Mouse (Mus musculus): ENCODE measurements around the gene Sertad2.

Gene Sertad2

GRCm38 (mm10) chr11:20604119-20604518, 61.1 kb downstream of the Sertad2 start:
- no peak for DNase-seq (ENCODE audit: low spot score)

GRCm38 (mm10) chr11:20605613-20606012, 62.6 kb downstream of the Sertad2 start:
- DNase-seq (ENCODE audit: low spot score): no peak

GRCm38 (mm10) chr11:20608442-20608841, 65.4 kb downstream of the Sertad2 start:
- DNase-seq (ENCODE audit: low spot score): no peak

GRCm38 (mm10) chr11:20613223-20613622, 70.2 kb downstream of the Sertad2 start:
- DNase-seq (ENCODE audit: low spot score): no peak

DNA sequence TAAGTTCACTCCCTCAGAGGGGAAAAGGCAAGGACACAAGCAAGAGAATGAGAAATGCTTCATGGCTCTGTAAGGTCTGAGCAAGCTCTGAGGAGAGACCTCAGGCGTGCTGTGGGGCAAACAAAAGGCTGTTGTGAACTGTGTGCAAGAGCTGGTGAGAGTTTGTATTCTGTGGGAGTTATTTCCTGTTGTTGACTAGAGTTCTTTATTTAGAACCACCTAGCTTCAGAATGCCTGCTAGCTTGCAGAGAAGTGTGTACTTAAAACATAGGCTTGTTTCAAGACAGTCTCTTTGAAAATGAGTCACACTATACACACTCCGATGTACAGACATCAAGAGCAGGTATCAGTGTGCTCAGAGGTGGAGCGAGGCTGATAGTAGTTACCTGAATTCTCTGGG, 73.0 kb downstream of the Sertad2 start:
- no peak for DNase-seq (ENCODE audit: low spot score)

- no peak for DNase-seq (ENCODE audit: low spot score)
These were observed 84.1 kb downstream of the Sertad2 start for GRCm38 (mm10) chr11:20627146-20627545.

GRCm38 (mm10) chr11:20628216-20628615, 85.2 kb downstream of the Sertad2 start:
- DNase-seq (ENCODE audit: low spot score): no peak

- no peak for DNase-seq (ENCODE audit: low spot score)
These were observed 86.6 kb downstream of the Sertad2 start for GRCm38 (mm10) chr11:20629700-20630099.

DNA sequence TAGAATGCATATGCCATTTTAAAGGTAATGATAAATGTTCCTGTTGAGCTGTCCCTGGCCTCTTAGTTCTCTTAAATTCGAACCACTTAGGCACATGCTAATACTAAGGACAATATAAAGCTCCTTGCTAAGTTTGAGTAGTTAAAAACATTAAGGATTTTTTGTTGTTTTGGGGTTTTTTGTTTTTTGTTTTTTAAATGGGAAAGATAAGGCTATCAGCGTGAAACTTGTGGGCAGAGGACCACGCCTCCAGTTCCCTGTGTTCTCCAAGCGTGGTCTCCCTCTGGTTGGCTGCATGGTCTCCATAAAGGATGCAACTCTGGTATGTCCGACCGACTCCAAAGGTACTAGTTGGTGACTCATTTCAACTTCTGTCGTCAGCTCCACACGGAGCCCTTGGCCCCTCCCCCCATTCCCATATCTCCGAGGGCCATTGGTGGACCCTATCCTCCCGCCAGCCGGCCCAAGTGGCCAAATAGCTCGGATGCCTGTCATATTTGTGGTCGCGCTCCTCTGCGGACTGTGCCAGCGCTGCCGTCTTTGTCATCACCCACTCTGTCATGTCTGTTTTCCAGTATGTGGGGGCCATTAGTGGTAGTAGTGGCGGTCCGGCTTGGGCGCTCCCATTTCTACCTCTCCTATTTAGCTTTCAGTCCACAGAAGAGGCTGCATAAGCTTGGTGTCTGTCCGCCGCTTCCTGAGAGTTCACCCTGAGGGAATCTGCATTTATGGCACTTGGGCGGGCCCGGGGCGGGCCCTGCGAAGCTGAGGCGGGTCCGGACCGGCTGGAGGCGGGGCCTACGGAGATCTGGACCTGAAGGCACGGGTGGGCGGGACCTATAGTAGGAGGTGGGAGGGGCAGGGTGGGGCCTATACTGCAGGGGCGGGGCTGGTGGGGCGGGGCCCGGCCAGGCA, 88.2 kb downstream of the Sertad2 start:
- DNase-seq (ENCODE audit: low spot score): peak; percentile 96

DNA sequence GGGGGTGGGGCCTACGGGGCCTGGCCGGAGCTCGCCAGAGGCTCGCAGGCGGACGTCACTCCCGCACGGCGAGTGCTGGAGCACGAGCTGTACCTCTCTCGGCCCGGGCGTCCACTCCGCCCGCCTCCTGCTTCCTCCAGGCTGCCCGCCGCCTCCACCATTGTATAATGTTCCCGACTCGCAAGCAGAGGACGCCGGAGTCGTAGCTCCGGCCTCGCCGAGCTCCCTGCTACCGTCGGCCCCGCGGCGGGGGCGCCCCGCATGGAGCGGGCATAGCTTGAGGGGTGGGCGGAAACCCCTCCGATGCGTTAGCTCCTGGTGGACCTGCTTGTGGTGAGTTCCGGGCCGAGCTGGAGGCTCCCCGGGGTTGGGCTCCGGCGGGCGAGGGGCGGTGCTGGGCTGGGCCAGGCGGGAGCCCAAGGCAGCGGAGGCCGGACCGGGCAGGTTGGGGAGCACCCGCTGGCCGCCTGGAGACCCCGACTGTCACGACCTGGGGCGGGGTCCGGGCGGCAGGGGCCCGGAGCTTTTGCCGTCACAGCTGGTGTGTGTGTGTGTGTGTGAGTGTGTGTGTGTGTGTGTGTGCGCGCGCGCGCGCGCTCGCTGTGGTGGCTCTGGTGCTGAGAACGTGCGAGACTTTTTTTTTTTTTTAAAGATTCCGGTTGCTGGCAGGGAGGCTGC, 89.0 kb downstream of the Sertad2 start:
- DNase-seq (ENCODE audit: low spot score): peak; percentile 70

GRCm38 (mm10) chr11:20632619-20632965, 89.5 kb downstream of the Sertad2 start:
- DNase-seq (ENCODE audit: low spot score): no peak

- DNase-seq (ENCODE audit: low spot score): no peak
These were observed 91.5 kb downstream of the Sertad2 start for GRCm38 (mm10) chr11:20634543-20634942.

- DNase-seq (ENCODE audit: low spot score): no peak
These were observed 92.6 kb downstream of the Sertad2 start for GRCm38 (mm10) chr11:20635646-20636045.

DNA sequence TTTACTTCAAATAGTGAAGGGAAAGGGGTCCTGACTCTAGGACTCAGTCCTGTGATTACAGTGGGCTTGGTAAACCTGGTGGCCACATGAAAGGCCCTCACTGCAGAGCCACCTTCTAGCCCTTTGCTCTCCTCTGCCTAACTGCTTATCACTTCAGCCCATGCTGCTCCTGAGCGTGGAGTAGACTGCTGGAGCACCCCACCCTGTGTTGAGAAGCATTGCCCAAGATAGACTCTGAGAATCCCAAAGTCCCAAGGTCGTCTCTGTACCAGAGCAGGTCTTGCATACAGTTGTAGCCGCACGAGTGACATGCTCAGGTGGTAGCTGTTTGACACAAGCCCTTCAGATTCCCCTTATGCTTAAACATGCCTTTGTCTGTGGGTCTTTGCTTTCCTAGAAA, 93.1 kb downstream of the Sertad2 start:
- DNase-seq (ENCODE audit: low spot score): no peak

DNA sequence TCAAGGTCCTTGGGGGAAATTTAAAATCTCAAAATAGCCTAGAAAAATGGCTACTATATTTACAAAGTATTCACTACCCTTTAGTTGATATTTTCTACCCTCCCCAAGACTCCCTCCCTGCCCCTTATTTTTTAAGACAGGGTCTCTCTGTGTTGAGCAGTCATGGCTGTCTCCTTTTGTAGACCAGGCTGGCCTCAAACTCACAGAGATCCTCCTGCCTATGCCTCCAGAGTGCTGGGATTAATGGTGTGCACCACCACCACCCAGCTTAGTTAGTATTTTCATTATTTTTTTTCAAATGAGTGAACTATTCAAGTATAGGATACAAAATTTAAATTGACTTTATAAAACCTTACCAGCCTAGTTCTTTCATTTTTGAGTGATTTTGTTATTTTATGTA, 94.0 kb downstream of the Sertad2 start:
- DNase-seq (ENCODE audit: low spot score): no peak

GRCm38 (mm10) chr11:20638841-20639240, 95.8 kb downstream of the Sertad2 start:
- no peak for DNase-seq (ENCODE audit: low spot score)

DNA sequence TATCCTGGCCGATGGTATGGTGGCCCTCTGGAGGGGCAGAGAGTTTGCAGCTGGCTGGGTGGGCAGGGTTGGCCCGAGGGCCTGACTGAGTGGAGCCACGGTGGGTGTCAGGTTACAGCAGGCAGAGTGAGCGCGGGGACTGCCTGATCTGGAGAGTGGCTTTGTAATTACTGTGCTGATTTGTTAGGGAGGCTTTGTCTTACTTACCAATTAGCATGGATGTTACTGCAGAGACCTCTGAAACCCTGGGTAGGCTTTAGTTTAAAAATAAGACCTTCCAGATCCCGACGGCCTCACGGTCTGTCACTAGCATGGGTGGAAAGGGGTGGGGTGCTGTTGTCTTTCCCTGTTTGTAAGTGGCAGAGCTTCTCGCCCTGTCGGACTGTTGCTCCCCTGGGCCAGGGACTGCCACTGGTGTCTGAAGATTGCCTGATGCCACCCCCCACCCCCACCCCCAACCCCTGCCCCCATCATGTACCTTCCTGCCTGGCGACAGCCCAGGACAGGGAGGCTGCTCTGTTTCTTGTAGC, 96.9 kb downstream of the Sertad2 start:
- DNase-seq (ENCODE audit: low spot score): no peak

GRCm38 (mm10) chr11:20642321-20642720, 99.3 kb downstream of the Sertad2 start:
- DNase-seq (ENCODE audit: low spot score): no peak

DNA sequence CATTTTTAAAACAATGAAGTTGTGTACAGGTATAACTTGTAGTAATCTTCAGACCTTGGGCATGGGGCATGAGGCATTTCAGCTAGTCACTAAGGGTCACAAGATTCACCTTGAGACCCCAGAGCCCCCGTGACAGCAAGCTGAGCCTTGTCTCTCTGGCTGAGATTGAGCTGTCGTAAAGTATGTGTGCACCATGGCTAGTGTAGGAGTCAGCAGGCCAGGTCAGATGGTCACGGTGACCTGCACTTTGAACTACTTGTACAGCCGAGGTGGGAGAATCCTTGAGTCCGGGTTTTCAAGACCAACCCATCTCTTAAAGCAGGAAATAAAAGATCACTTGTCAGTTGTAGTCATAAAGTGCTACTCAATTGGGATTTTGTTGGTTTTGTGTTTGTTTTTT, 100.1 kb downstream of the Sertad2 start:
- DNase-seq (ENCODE audit: low spot score): no peak

DNA sequence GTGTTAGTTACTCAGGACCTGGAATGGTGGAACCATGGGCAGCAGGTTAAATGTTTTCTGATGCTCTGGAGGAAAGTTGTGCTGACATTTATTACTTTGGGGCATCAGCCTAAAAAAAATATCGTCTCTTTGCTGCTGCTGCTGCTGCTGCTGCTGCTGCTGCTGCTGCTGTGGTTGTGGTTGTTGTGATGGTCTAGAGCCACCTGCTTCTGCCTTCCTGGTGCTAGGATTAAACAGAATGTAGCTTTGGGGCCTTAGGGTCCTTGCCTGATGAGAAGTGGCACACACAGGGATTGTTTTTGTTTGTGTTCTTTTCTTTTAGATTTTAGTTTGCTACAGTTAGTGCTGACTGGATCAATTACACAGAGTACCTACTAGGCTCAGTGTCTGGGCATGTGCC, 101.1 kb downstream of the Sertad2 start:
- no peak for DNase-seq (ENCODE audit: low spot score)

- no peak for DNase-seq (ENCODE audit: low spot score)
These were observed 101.8 kb downstream of the Sertad2 start for GRCm38 (mm10) chr11:20644872-20645271.

DNA sequence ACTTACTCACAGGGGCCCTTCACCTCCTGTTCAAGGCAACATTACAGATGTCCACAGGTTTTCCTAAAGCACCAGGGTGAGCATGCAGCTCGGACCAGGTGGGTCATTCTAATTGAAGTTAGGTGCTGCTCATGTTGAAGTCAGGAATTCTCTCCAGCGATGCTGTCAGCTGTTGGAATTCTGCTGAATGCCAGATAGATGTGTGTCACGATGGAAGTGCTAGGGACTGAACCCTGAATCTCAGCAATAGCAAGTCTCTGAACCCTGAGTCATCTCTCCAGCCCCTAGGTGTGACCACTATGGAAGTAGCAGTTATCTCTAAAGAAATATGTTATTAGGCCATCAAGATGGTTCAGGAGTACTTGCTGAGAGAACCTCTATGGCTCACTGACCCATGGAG, 102.5 kb downstream of the Sertad2 start:
- DNase-seq (ENCODE audit: low spot score): no peak

- no peak for DNase-seq (ENCODE audit: low spot score)
These were observed 103.1 kb downstream of the Sertad2 start for GRCm38 (mm10) chr11:20646142-20646541.
